14 mouse cellular contexts compared by ENCODE assay signal in the genomic region with DNA sequence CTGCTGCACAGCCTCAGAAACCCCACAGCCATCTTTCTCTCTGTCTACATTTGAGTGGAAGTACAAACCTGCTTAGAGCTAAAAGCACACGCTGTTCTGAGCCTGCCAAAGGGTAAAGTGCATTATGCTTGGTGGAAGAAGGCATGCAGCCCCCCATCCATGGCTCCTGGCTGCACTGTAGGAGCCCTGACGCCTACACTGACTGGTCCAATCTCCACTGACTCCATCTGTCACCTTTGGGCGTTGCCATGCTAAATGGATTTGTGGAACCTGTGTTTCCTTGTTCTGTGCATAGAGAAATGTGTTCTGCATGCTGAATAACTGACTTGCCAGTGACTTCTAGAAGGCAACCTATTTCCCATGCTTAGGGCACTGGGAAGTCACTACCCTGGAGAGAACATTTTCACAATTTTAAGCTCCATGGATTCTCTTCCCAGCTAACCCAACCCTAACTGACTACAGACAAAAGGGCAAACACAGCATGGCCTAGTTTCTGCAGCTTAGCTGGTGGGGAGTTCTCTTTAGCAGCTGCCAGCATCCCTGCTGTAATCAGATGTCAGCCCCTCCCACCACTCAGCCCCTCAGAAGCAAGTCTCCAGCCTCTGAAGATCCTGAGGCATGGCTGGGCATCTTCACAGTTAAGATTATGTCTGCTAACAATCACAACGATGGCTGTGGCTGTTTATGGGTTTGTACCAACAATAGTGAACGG. TPM values are rescaled to one million over a fixed set of nuclear protein-coding genes. Genes with fewer than 3 reads are reported as not detected.
DNase-seq lines count a peak whose midpoint lies in the region; ATAC-seq and TF ChIP-seq lines count a peak whose summit lies in the region.
"Had no signal": no experiment of that assay in that cellular context is flagged by ENCODE, and none has a peak within 500 bp of the region (broad histone marks: within the 10 kb centered on the region; RNA-seq: fewer than 3 reads in every experiment).

No protein-coding gene starts in this region.

- H3K4me1 ChIP-seq in hindbrain, postnatal 0 days (ENCODE audit: insufficient read depth, low read length), result no peaks in the 10 kb centered on the region
- H3K4me1 ChIP-seq in thymus, adult 2 months (replicated peaks; ENCODE audit: control insufficient read depth, insufficient read depth, low read length), result peaks cover 16% of the 10 kb centered on the region
- H3K4me1 ChIP-seq: embryonic facial prominence, embryonic 15.5 days; limb, embryonic 12.5 days had no signal

- no peak overlapping the region for H3K4me3 ChIP-seq in hindbrain, postnatal 0 days (ENCODE audit: low read length)
- no peak overlapping the region for H3K4me3 ChIP-seq in thymus, adult 2 months (ENCODE audit: control insufficient read depth, insufficient read depth, low read length)
- H3K4me3 ChIP-seq: embryonic facial prominence, embryonic 15.5 days; limb, embryonic 12.5 days had no signal

- ATAC-seq in hindbrain, postnatal 0 days, result peak; percentile 79

- H3K9ac ChIP-seq in hindbrain, postnatal 0 days (replicated peaks; ENCODE audit: low read length), result no peak overlapping the region
- H3K9ac ChIP-seq: embryonic facial prominence, embryonic 15.5 days; limb, embryonic 12.5 days had no signal

- H3K9me3 ChIP-seq in hindbrain, postnatal 0 days (ENCODE audit: low read length), result no peaks in the 10 kb centered on the region
- H3K9me3 ChIP-seq: embryonic facial prominence, embryonic 15.5 days; limb, embryonic 12.5 days had no signal

- peaks cover 20% of the 10 kb centered on the region; the same call in 1 of the 2 replicates for H3K36me3 ChIP-seq in hindbrain, postnatal 0 days (ENCODE audit: insufficient read depth, low read length)
- H3K36me3 ChIP-seq in thymus, adult 2 months (ENCODE audit: control insufficient read depth, insufficient read depth, low read length), result no peaks in the 10 kb centered on the region; the same call in 1 of the 2 replicates
- H3K36me3 ChIP-seq: limb, embryonic 12.5 days had no signal

- H3K27ac ChIP-seq in hindbrain, postnatal 0 days, result peak overlapping the region; percentile 69
- H3K27ac ChIP-seq in thymus, adult 2 months (ENCODE audit: control insufficient read depth, insufficient read depth, low read length), result peak overlapping the region; percentile 88
- H3K27ac ChIP-seq: embryonic facial prominence, embryonic 15.5 days; limb, embryonic 12.5 days had no signal

- H3K27me3 ChIP-seq in hindbrain, postnatal 0 days (ENCODE audit: insufficient read depth, low read length), result no peaks in the 10 kb centered on the region
- H3K27me3 ChIP-seq in thymus, adult 2 months (ENCODE audit: control insufficient read depth, insufficient read depth, low read length), result no peaks in the 10 kb centered on the region
- H3K27me3 ChIP-seq: embryonic facial prominence, embryonic 15.5 days had no signal

- 32% methylated on average over 5 of the region's 5 CpGs for WGBS in hindbrain, postnatal 0 days
- WGBS in thymus, adult 2 months, result 84% methylated on average over 5 of the region's 5 CpGs

- TF ChIP-seq POLR2A in thymus, adult 2 months (IDR thresholded peaks at IDR 0.05; ENCODE audit: control insufficient read depth, extremely low read depth, insufficient read depth, low read length, poor library complexity), result no peak

- no peak for TF ChIP-seq CTCF in hindbrain, postnatal 0 days (IDR thresholded peaks at IDR 0.05; ENCODE audit: low read depth)
- TF ChIP-seq CTCF in thymus, adult 2 months (IDR thresholded peaks at IDR 0.05; ENCODE audit: borderline replicate concordance, control insufficient read depth, extremely low read depth, insufficient read depth, low read length, poor library complexity), result no peak

- H3K4me2 ChIP-seq in hindbrain, postnatal 0 days (ENCODE audit: low read depth, low read length), result no peak overlapping the region
- H3K4me2 ChIP-seq: embryonic facial prominence, embryonic 15.5 days; limb, embryonic 12.5 days had no signal

- DNase-seq in cerebellum, postnatal 10 days, result peak; percentile 64 to 70
- no peak for DNase-seq in cerebellum, adult 8-10 months
- peak; percentile 57 to 66 for DNase-seq in cerebellum, postnatal 14 days
- DNase-seq in hindbrain, postnatal 0 days (ENCODE audit: low spot score), result peak; percentile 59
- peak; percentile 39 for DNase-seq in thymus, adult 2 months
- DNase-seq in lung, adult 18-20 months, result no peak
- DNase-seq in B cell, adult 2 months, result no peak
- DNase-seq in embryo, embryonic 10 days (ENCODE audit: low spot score), result no peak
- DNase-seq: lung, adult 2 months had no signal

RNA-seq across cellular contexts. Expression of gene Chst10, which starts 21.1 kb away (rescaled TPM):
- 61.7 and 63.6 TPM in 2 replicates for total RNA-seq in hindbrain, postnatal 0 days (2014; rRNA removed)
- polyA plus RNA-seq in hindbrain, postnatal 0 days (2015; fragmentation: Nextera tagmentation; extraction: Ambion mirVana), result 56.2 and 56.7 TPM in 2 replicates
- 20.5 and 20.9 TPM in 2 replicates for polyA plus RNA-seq in thymus, adult 2 months (2012; rRNA removed)

RNA-seq across cellular contexts. Expression of gene Lonrf2, which starts 40.3 kb away (rescaled TPM):
- 116 and 137 TPM in 2 replicates for total RNA-seq in hindbrain, postnatal 0 days (2014; rRNA removed)
- 21.9 TPM in 2 replicates for polyA plus RNA-seq in hindbrain, postnatal 0 days (2015; fragmentation: Nextera tagmentation; extraction: Ambion mirVana)
- polyA plus RNA-seq in thymus, adult 2 months (2012; rRNA removed), result 0.46 and 0.47 TPM in 2 replicates
- total RNA-seq: MEL; monocyte, adult 5-6 weeks had no signal
- polyA plus RNA-seq: C2C12 had no signal

Comparison
In these comparisons a context has a peak if more than half of its experiments do, and no peak if none do; other contexts are left out.
1. DNase-seq: peak in cerebellum, postnatal 10 days (2 of 2), cerebellum, postnatal 14 days (2 of 2), hindbrain, postnatal 0 days (single experiment) and thymus, adult 2 months (single experiment); none in cerebellum, adult 8-10 months (single experiment), lung, adult 18-20 months (0 of 2), B cell, adult 2 months (0 of 2) and embryo, embryonic 10 days (single experiment).
2. RNA of gene Lonrf2, which starts 40.3 kb away (polyA plus RNA-seq): 21.9 TPM in hindbrain, postnatal 0 days; 0.46 to 0.47 TPM in thymus, adult 2 months; every median in the first group is over 10 times any median in the second.